Mouse (Mus musculus): Measurements from ENCODE around the gene Slc25a44. TPM values are rescaled to one million over a fixed set of nuclear protein-coding genes. Genes with fewer than 3 reads are reported as not detected.
"Not testable (repeated sequence)": the region's sequence is repeated elsewhere in the genome, so short reads cannot be mapped to it uniquely, and the experiment has no call there.

Slc25a44 gene
- polyA plus RNA-seq, 1 experiment: not detected

DNA sequence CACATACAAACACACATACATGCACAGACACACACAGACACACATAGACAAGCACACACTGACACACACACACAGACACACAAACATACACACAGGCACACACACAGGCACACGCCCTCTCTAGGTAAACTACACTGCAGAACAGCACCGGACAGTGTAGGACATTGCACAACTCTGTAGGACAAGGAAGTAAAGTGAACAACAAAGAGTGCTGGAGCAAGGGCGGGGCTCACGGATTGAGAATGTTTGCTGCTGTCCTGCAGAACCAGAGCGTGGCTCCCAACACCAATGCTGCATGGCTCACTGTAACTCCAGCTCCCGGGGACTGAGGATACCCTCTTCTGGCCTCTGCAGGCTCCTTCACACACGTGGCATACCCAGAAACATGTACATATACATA, 17.9 kb upstream of the Slc25a44 start:
- 81% methylated on average over 7 of the region's 7 CpGs for WGBS
- H3K4me3 ChIP-seq (ENCODE audit: insufficient read depth, low read depth, low read length): no peak overlapping the region
- no peak overlapping the region for H3K27ac ChIP-seq (ENCODE audit: insufficient read depth, low read depth, low read length)
- peaks cover 12% of the 10 kb centered on the region for H3K4me1 ChIP-seq (ENCODE audit: control insufficient read depth, insufficient read depth, low read length)
- TF ChIP-seq POLR2A (IDR thresholded peaks at IDR 0.05; ENCODE audit: insufficient read depth, low read depth, low read length) (no peak), CTCF (IDR thresholded peaks at IDR 0.05; ENCODE audit: insufficient read depth, low read depth, low read length) (no peak)

DNA sequence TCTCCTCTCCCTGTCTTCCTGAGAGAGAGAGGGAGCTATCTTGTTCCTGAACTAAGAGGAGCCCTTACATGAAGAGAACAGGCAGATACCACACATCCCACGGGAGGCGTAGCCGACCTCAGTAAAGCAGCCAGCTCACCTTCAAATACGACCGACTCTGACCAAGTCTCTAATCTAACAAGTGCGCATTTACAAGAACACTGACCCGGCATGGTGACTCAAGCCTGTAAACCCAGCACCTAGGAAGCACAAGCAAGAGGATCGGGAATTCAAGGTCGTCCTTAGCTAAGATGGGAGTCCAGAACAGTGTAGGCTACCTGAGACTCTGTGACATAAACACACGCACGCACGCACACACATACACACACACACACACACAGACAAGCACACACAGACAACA, 17.5 kb upstream of the Slc25a44 start:
- TF ChIP-seq CTCF (IDR thresholded peaks at IDR 0.05; ENCODE audit: insufficient read depth, low read depth, low read length) (no peak), POLR2A (IDR thresholded peaks at IDR 0.05; ENCODE audit: insufficient read depth, low read depth, low read length) (no peak)
- no peak overlapping the region for H3K27ac ChIP-seq (ENCODE audit: insufficient read depth, low read depth, low read length)
- WGBS: 87% methylated on average over 12 of the region's 12 CpGs

GRCm38 (mm10) chr3:88440500-88441381, 15.8 kb upstream of the Slc25a44 start:
- 20% methylated on average over 27 of the region's 27 CpGs for WGBS
- H3K4me3 ChIP-seq (ENCODE audit: insufficient read depth, low read depth, low read length): no peak overlapping the region
- no peak overlapping the region for H3K27ac ChIP-seq (ENCODE audit: insufficient read depth, low read depth, low read length)

More for the DNA sequence above, 17.5 kb upstream of the Slc25a44 start:
- Histone ChIP-seq H3K4me3 (ENCODE audit: insufficient read depth, low read depth, low read length) (no peak overlapping the region), H3K4me1 (ENCODE audit: control insufficient read depth, insufficient read depth, low read length) (peaks cover 12% of the 10 kb centered on the region)

DNA sequence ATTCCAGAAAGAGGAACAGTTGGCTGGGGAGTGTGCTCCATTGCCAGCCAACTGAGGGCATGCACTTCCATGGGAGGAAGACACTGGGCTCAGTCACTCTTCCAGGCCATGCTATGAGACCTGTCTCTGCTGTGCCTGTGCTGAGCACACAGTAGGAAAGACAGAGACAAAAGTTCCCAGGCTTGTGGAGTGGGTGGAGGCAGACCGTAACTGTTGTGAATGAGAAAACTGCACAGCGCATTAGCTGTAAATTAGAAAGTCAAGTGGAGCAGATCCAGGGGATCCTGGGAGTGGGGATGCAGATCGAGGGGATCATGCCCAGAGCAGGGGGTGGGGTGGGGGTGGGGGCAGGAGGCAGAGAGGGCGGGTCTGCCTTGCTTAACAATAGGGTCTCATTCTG, 14.6 kb upstream of the Slc25a44 start:
- Histone ChIP-seq H3K4me1 (ENCODE audit: control insufficient read depth, insufficient read depth, low read length) (peaks cover 19% of the 10 kb centered on the region), H3K27ac (ENCODE audit: insufficient read depth, low read depth, low read length) (no peak overlapping the region), H3K4me3 (ENCODE audit: insufficient read depth, low read depth, low read length) (no peak overlapping the region)
- WGBS: 41% methylated on average over 4 of the region's 4 CpGs
- TF ChIP-seq POLR2A (IDR thresholded peaks at IDR 0.05; ENCODE audit: insufficient read depth, low read depth, low read length) (no peak), CTCF (IDR thresholded peaks at IDR 0.05; ENCODE audit: insufficient read depth, low read depth, low read length) (no peak)

More at GRCm38 (mm10) chr3:88440500-88441381, 15.8 kb upstream of the Slc25a44 start:
- peaks cover 18% of the 10 kb centered on the region for H3K4me1 ChIP-seq (ENCODE audit: control insufficient read depth, insufficient read depth, low read length)
- no peak for TF ChIP-seq POLR2A (IDR thresholded peaks at IDR 0.05; ENCODE audit: insufficient read depth, low read depth, low read length)
- peak; percentile 19; the same call in 1 of the 2 replicates for TF ChIP-seq CTCF (IDR thresholded peaks at IDR 0.05; ENCODE audit: insufficient read depth, low read depth, low read length)

DNA sequence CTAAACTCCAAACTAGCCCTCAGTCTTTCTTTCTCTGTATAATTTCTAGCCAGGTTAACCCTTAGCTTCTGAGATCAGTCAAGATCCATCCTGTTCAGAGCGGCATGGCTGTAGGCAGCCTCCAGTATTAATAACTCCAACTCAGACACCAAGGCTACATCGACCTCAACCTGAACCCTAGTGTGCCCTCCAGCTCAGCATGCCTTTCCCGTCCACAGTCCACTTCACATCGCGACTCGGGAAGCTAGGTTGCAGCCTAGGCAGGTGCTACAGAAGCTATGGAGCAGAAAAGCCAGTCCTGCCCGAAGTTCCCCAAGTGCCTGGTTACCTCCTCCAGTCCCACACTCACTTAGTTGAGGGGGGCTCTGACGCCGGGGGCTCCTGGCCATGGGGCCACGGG, 12.5 kb upstream of the Slc25a44 start:
- no peak for TF ChIP-seq POLR2A (IDR thresholded peaks at IDR 0.05; ENCODE audit: insufficient read depth, low read depth, low read length)
- no peak for TF ChIP-seq CTCF (IDR thresholded peaks at IDR 0.05; ENCODE audit: insufficient read depth, low read depth, low read length)
- Histone ChIP-seq H3K4me1 (ENCODE audit: control insufficient read depth, insufficient read depth, low read length) (peaks cover 19% of the 10 kb centered on the region), H3K4me3 (ENCODE audit: insufficient read depth, low read depth, low read length) (no peak overlapping the region), H3K27ac (ENCODE audit: insufficient read depth, low read depth, low read length) (no peak overlapping the region)
- WGBS: 86% methylated on average over 10 of the region's 10 CpGs

DNA sequence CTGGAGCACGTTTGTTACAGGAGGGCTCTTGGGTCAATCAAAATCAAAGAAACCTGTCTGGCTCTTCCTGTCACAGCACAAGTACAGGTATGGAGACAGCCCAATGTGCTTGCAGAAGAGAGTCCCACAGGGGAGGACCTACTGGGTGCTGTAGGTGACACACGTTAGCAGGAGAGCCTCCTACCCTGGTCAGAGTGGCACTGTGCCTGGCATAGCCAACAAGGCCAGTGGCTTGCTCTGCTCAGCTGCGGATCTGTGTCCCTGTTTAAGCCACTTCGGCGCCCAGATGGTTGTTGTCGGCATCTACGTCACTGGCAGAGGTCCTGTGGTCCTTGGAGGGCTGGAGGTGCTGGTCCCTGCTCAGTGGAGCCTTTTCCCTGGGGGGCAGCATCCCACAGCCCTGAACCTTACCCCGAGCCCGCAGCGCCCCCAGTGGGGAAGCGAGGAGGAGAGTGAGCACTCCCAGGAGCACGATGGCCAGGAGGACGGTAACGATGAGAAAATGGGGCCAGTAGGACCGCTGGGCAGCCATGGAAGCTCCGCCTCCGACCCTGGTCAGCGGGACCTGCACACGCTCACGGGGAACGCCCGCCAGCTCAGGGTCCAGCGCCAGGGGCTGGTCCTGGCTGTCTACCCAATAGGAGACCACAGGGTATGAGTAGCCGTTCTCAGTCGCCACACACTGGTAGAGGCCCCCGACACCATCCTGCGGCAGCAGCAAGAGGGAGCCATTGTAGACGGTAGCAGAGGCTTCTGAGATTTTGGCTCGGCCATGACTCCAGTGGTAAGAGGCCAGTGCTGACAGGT, 11.7 kb upstream of the Slc25a44 start:
- no peak for TF ChIP-seq POLR2A (IDR thresholded peaks at IDR 0.05; ENCODE audit: insufficient read depth, low read depth, low read length)
- TF ChIP-seq CTCF (IDR thresholded peaks at IDR 0.05; ENCODE audit: insufficient read depth, low read depth, low read length): no peak
- Histone ChIP-seq H3K4me1 (ENCODE audit: control insufficient read depth, insufficient read depth, low read length) (peaks cover 19% of the 10 kb centered on the region), H3K27ac (ENCODE audit: insufficient read depth, low read depth, low read length) (no peak overlapping the region), H3K4me3 (ENCODE audit: insufficient read depth, low read depth, low read length) (no peak overlapping the region)
- 29% methylated on average over 29 of the region's 29 CpGs for WGBS

GRCm38 (mm10) chr3:88435515-88435914, 10.6 kb upstream of the Slc25a44 start:
- no peak overlapping the region for H3K27ac ChIP-seq (ENCODE audit: insufficient read depth, low read depth, low read length)
- TF ChIP-seq CTCF (IDR thresholded peaks at IDR 0.05; ENCODE audit: insufficient read depth, low read depth, low read length): no peak
- no peak for TF ChIP-seq POLR2A (IDR thresholded peaks at IDR 0.05; ENCODE audit: insufficient read depth, low read depth, low read length)
- no peak overlapping the region for H3K4me3 ChIP-seq (ENCODE audit: insufficient read depth, low read depth, low read length)
- H3K4me1 ChIP-seq (ENCODE audit: control insufficient read depth, insufficient read depth, low read length): peaks cover 13% of the 10 kb centered on the region
- WGBS: 42% methylated on average over 10 of the region's 10 CpGs

- not testable (repeated sequence) for H3K27ac ChIP-seq (ENCODE audit: insufficient read depth, low read depth, low read length); H3K4me3 ChIP-seq (ENCODE audit: insufficient read depth, low read depth, low read length); H3K4me1 ChIP-seq (ENCODE audit: control insufficient read depth, insufficient read depth, low read length)
- 67% methylated on average over 8 of the region's 8 CpGs for WGBS
These were observed 3.7 kb upstream of the Slc25a44 start for GRCm38 (mm10) chr3:88428639-88429038.

GRCm38 (mm10) chr3:88427342-88427905, 2.5 kb upstream of the Slc25a44 start:
- TF ChIP-seq CTCF (IDR thresholded peaks at IDR 0.05; ENCODE audit: insufficient read depth, low read depth, low read length) (no peak), POLR2A (IDR thresholded peaks at IDR 0.05; ENCODE audit: insufficient read depth, low read depth, low read length) (no peak)
- Histone ChIP-seq H3K27ac (ENCODE audit: insufficient read depth, low read depth, low read length) (no peak overlapping the region), H3K4me1 (ENCODE audit: control insufficient read depth, insufficient read depth, low read length) (no peaks in the 10 kb centered on the region), H3K4me3 (ENCODE audit: insufficient read depth, low read depth, low read length) (no peak overlapping the region)
- 77% methylated on average over 4 of the region's 4 CpGs for WGBS

Data from olfactory bulb, adult 2 months (tissue).